Mouse (Mus musculus) retina, adult 2 months (tissue): ENCODE data around the gene Htr6.

Source experiments
- DNase-seq: peaks from one replicate; pipeline ENCODE4 v3.0.0-alpha.2; 2012; ENCODE audit warnings: low read depth, low spot score

Gene Htr6

GRCm38 (mm10) chr4:139075041-139075711 lies at the start of gene Htr6:
TSS of gene Htr6 (minus strand) at chr4:139075570.
- no peak for DNase-seq

- DNase-seq, result no peak
Measured at GRCm38 (mm10) chr4:139124940-139125339, 49.6 kb upstream of the Htr6 start.

GRCm38 (mm10) chr4:139122557-139122956 lies 47.2 kb upstream of the Htr6 start:
- no peak for DNase-seq

- DNase-seq, result no peak
Measured at GRCm38 (mm10) chr4:139120998-139121397, 45.6 kb upstream of the Htr6 start.

GRCm38 (mm10) chr4:139120281-139120814 lies 45.0 kb upstream of the Htr6 start:
- no peak for DNase-seq

GRCm38 (mm10) chr4:139116356-139117063 lies 41.1 kb upstream of the Htr6 start:
- no peak for DNase-seq

GRCm38 (mm10) chr4:139115721-139116120 lies 40.4 kb upstream of the Htr6 start:
- DNase-seq, result no peak

GRCm38 (mm10) chr4:139112482-139112881 lies 37.1 kb upstream of the Htr6 start:
- DNase-seq, result no peak

GRCm38 (mm10) chr4:139111421-139111820 lies 36.1 kb upstream of the Htr6 start:
- DNase-seq, result no peak

GRCm38 (mm10) chr4:139110858-139111257 lies 35.5 kb upstream of the Htr6 start:
- no peak for DNase-seq

- no peak for DNase-seq
Measured at GRCm38 (mm10) chr4:139105453-139105852, 30.1 kb upstream of the Htr6 start.

- DNase-seq, result no peak
Measured at GRCm38 (mm10) chr4:139101546-139101945, 26.2 kb upstream of the Htr6 start.

GRCm38 (mm10) chr4:139100326-139100725 lies 25.0 kb upstream of the Htr6 start:
- no peak for DNase-seq

- no peak for DNase-seq
Measured at GRCm38 (mm10) chr4:139096201-139096600, 20.8 kb upstream of the Htr6 start.

GRCm38 (mm10) chr4:139095406-139095805 lies 20.0 kb upstream of the Htr6 start:
- no peak for DNase-seq

- DNase-seq, result no peak
Measured at GRCm38 (mm10) chr4:139093196-139093530, 17.8 kb upstream of the Htr6 start.

GRCm38 (mm10) chr4:139092356-139093195 lies 17.2 kb upstream of the Htr6 start, which contains the start of gene Nbl1:
TSS of gene Nbl1 (minus strand) at chr4:139092993.
- DNase-seq, result no peak

GRCm38 (mm10) chr4:139091478-139092355 lies 16.3 kb upstream of the Htr6 start:
- no peak for DNase-seq

GRCm38 (mm10) chr4:139091066-139091465 lies 15.7 kb upstream of the Htr6 start:
- DNase-seq, result no peak

- DNase-seq, result no peak
Measured at GRCm38 (mm10) chr4:139090303-139090940, 15.1 kb upstream of the Htr6 start.
